Mouse (Mus musculus): Measurements from ENCODE around the gene Best2.
A peak's percentile ranks its signal among the peaks of the same experiment; 100 is the strongest.

The Best2 gene

GRCm38 (mm10) chr8:84966603-84967002 is 47.7 kb downstream of the Best2 start:
- DNase-seq: peak; percentile 93

- peak; percentile 100 for DNase-seq
Measured at GRCm38 (mm10) chr8:84965731-84966291, 48.5 kb downstream of the Best2 start.

DNA sequence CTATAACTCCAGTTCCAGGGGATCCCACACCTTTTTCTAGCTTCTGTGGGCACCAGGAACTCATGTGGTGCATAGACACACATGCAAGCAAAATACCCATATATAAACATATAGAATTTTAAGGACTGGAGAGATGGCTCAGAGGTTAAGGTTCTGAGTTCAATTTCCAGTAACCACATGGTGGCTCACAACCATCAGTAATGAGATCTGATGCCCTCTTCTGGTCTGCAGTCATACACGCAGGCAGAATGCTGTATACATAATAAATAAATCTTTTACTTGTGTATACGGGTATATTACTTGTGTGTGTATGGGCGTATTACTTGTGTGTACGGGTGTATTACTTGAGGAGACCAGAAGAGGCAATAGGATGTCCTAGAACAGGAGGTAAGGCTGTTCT is 50.4 kb downstream of the Best2 start:
- no peak for DNase-seq

DNA sequence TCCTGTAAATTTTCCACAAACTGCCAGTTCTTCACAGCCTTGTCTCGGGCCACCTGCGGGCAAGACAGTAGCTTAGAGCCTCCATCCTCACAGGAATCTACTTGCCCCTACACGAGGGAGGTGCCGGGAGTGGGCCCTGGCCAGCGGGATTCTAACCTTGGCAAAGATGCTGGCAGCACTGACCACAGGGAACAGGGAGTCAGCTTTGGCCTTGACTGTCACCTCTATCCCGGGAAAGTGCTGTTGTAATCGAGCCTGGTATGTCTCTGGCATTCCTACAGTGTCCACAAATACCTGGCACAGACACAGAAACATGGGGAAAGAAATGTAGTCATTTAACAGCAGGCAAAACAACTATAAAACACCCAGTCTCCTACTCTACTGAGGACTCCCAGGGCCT is 54.5 kb downstream of the Best2 start:
- DNase-seq: peak; percentile 94
